Mouse (Mus musculus) cerebellum, adult 9-10 months (tissue): ENCODE results near the gene Ankrd34a.
"Not testable (repeated sequence)": the region's sequence is repeated elsewhere in the genome, so short reads cannot be mapped to it uniquely, and the experiment has no call there.

Experiments used
- DNase-seq: peaks from one replicate; pipeline ENCODE4 v3.0.0; 2022

The Ankrd34a gene

DNA sequence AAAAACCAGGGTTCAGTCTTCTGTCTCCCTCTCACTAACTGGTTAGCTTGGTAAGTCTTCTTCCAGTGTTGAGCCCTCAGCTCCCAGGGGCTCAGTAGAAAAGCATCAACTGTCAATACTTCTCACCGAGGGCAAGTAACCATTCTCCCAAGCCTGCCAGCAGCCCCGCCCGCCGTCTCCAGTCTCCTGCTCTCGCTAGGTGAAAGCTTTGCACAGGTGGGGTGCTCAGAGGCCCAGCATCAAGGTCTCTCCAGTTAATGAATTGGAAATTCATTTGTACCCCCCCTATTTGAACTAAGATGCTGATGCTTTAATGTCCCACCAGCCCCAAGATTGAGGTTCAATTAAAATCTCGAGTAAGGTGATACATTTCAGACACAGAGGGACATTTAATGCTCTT is 15.3 kb upstream of the Ankrd34a start:
- no peak for DNase-seq

DNA sequence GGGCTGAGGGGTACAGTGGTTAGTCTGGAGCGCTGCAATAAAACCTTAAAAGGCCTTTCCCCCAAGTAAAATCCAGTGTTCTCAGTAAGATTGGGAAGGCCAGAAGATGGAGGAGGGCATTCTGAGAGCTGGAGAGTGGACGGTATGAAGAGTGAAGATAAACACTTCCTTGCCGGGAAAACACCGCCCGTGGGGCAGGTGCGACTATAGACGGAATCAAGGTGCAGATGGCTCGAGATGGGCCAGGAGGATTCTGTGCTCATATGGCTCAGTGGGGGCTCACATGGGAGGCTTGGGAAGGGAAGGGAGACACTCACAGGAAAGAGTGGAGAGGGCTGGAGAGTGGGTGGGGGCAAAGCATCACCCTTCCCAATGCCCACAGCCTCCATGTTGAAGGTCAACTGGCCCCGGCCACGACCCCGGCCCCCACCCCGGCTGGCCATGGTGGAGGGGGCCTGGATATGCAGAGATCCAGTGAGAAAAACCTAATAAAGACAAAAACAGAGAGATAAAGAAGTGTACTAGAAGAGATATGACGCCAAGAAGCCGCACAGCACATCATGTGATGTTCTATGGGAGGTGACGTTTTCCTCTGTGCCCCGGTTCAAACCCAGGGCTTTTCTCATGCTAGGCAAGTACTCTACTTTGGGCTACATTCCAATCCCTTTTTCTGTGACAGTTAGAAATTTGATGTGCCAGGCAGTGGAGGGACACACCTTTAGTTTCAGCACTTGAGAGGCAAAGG is 14.5 kb upstream of the Ankrd34a start:
- DNase-seq = no peak

DNA sequence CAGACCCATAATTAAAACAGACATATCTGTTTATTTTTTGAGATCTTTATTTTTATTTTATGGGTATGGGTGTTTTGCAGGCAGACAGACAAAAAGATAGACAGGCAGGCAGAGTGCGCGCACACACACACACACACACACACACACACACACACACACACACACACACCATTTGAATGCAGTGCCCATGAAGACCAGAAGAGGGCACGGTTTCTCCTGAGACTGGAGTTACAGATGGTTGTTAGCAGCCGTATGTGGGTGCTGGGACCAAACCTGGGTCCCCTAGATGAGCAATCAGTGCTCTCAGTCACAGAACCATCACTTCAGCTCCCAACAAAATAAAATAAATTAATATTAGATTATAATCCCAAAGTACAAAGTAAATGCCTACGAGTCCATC is 13.1 kb upstream of the Ankrd34a start:
- no peak for DNase-seq

DNA sequence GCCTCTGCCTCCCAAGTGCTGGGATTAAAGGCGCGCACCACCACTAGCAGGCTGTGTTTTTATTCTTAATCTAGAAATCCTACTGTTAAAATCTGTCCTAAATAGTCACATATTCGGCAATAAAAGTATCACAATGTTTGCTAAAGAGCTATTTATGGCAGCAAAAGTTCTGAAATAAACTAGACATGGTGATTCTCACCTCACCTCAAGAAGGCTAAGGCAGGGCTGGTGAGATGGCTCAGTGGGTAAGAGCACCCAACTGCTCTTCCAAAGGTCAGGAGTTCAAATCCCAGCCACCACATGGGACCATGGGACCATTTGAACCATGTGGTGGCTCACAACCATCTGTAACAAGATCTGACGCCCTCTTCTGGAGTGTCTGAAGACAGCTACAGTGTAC is 5.8 kb upstream of the Ankrd34a start:
- no peak for DNase-seq

DNA sequence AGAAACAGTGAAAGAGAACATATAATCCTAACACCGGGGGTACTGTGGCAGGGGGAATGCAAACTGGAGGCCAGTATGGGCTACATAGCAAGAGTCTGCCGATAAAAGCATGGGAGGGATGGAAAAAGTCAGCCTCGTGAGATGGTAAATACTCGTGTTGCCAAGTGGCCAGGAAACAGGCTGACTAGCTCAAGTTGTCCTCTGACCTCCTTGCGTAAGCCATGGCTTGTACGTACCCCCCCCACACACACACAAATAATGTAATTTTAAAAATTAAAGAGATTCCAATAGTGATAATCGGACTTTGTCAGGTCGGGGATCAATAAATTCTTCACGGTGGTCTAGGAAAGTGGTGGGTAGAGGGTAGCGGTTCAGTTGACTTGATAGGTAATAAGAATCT is 3.1 kb upstream of the Ankrd34a start:
- DNase-seq = no peak

DNA sequence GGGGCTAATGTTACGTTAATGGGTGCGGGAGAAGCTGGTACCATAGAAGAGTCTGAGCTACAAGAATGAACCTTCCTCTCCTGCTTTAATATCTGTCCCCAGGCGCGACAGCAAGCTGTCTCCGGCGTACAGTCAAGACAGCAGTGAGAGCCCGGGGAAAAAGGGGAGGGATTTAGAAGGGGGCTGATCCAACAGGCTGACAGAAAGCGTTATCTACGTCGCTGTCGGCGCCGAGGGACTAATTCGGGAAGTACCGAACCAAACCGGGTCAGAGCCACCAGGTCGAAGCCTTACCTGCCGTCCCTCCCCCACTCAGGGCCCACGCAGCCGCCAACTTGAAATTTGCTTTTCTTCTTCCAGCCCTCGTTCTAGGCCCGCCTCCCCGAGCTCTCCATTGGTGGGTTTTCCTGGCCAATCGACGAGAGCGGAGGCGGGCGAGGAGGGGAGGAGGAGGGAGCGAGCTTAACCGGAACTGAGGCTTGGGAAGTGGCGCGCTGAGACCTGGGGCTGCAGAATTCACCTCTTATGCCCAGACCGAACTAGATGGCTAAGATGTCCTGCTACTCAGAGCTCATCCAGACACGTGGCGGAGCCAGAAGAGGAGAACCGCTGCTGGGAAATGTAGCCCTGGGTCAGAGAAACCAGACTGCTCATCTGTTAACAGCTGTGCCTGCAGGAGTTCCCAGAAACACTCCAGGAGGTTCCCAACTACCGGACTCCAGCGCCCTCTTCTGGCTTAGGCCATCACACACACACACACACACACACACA is 2.5 kb upstream of the Ankrd34a start, which contains the start of gene Polr3gl:
TSS of gene Polr3gl (minus strand) at position 392 of the 771 bp plus-strand sequence.
- DNase-seq = peak; percentile 97

DNA sequence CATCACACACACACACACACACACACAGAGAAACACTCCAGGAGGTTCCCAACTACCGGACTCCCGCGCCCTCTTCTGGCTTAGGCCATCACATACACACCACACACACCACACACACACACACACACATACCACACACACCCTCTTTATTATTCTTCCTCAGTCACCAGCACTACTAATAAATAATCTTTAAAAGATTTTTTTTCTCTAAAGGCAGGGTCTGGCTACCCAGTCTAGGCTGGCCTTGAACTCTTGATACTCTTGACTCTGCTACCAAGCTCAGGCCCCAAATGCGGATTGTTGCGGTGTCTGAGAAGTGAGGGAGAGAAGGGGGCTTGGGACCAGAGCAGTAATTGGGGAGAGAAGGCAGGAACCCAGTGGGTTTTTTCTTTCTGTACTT is 1.6 kb upstream of the Ankrd34a start:
- DNase-seq = peak; percentile 58

DNA sequence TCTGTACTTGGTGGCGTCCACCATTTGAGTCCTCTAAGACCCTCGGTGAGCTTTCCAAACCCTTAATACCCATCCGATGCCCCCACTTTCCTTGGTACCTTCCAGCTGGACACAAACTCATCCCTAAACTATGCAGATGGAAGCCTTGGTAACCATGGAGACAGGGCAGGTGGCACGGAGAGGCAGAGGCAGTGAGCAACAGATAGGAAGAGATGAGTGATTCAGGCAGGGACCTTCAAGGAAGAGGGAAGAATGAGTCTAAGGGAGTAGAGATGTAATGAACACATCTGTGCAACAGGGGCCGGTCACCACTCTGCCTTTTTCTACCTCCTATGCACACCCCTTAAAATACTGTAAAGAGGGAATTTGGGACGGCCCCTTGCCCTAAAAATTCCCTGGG is 775 bp upstream of the Ankrd34a start:
- peak; percentile 78 for DNase-seq

DNA sequence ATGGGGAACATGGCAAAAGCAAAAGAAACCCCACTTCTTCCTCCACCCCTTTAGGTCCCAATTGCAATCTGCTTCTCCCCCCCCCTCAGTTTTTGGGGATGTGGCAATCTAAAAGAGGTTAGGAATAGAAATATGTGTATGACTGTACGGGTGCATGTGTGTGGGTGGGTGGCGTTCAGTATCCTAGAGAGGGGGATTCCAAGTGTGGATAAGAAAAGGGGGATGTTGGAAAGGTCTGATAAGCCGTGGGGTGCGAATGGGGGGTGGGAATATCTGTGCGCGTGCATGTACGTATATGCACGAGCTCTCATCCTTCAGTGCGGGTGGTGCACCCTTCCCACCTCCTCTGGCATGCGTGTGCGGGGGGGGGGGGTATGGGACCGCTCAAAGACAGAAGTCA is 419 bp downstream of the Ankrd34a start:
- DNase-seq = peak; percentile 74

DNA sequence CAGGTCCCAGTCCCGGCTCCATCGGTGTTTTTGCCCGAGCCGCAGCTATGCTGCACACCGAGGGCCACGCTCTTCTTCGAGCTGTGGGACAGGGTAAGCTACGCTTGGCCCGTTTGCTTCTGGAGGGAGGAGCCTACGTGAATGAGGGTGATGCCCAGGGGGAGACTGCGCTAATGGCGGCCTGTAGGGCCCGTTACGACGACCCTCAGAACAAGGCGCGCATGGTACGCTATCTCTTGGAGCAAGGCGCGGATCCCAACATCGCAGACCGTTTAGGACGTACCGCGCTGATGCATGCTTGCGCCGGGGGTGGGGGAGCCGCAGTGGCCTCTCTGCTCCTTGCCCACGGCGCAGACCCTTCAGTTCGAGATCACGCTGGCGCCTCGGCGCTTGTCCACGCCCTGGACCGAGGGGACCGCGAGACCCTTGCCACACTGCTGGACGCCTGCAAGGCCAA is 1.0 kb downstream of the Ankrd34a start:
- DNase-seq = peak; percentile 72

DNA sequence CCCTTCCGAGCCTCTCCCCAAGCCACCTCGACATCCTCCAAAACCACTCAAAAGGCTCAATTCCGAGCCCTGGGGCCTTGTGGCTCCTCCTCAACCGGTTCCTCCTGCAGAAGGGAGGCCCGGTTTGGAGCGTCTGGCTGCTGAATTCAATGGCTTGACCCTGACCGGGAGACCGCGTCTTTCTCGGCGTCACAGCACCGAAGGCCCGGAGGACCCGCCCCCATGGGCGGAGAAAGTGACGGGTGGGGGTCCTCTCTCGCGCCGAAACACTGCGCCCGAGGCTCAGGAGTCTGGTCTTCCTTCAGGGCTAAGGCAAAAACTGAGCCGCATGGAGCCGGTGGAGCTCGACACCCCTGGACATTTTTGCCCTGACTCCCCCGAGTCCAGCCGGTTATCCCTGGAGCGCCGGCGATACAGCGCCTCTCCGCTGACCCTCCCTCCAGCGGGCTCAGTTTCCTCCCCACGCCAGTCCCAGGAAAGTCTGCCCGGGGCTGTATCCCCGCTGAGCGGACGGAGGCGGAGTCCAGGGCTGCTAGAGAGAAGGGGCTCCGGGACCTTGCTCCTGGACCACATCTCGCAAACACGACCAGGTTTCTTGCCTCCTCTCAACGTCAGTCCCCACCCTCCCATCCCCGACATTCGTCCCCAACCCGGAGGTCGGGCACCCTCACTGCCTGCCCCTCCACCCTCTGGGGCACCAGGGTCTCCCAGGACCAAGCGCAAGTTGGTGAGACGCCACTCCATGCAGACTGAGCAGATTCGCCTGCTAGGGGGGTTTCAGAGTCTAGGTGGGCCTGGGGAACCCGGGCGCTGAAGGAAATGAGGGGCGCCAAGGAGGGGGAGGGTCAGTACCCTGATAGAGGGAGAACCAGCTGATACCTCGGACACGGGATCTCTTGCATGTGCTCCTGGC is 2.0 kb downstream of the Ankrd34a start:
- peak; percentile 56 for DNase-seq

DNA sequence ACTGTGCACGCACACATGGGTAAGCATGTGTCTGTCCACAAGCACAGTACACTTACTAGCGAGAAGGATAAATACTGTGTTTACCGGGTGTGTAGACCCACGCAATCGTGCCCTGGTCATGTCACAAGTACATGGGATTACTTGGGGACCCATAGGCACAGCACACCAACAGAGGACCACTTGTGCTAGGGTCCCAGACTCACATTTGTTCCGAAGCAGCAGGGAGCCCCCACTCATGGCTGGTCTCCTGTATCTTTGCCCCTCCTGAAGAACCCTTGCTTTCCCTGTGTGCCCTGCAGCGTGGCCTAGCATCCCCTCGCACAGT is 2.6 kb downstream of the Ankrd34a start:
- no peak for DNase-seq

DNA sequence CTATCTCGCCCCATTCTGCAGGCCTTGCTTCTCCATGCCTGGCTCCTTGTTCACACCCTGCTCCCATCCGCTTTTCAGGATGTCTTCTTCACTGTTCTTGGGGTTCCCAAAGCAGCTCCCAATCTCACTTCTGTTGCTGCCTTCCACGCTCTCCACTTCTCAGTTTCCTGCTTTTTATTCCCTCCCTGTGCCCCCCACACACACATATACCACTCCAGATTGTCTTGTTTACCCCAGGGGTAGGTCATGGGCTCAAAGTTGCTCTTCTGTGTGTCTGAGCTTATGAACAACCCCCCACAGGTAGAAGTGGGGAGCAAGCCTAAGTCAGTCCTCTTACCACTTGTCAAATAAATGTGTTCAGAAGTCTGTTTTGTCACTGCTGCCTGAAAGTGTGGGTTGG is 3.0 kb downstream of the Ankrd34a start:
- DNase-seq = no peak

DNA sequence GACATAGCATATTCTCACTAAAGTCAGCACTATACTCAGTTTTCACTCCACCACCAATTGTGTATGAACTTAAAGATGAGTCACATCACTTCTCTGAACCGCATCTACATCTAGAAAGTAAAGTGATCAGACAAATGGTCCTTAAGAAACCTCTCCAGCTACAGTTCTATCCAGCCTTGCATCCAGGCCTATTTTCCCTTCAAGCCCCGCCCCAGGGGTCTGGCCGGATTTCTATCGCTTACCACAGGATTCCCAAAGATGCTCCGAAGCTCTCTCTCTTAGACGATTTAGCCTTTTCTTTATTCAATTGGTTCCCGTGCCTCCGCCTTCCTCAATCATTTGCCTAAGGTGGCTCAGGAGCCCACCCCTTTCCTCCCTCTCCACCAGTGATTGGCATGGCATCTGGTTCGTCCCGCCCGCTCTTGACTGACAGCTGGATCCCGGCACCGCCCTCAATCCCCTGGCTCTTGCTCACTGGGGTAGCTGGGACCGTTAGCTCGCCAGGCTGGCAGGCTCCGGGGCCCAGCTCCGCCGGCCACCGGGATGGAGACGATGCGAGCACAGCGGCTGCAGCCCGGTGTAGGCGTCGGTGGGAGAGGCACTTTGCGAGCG is 4.3 kb downstream of the Ankrd34a start, which contains the start of gene Lix1l:
TSS of gene Lix1l (plus strand) at position 511 of the 612 bp plus-strand sequence.
- DNase-seq = peak; percentile 95

DNA sequence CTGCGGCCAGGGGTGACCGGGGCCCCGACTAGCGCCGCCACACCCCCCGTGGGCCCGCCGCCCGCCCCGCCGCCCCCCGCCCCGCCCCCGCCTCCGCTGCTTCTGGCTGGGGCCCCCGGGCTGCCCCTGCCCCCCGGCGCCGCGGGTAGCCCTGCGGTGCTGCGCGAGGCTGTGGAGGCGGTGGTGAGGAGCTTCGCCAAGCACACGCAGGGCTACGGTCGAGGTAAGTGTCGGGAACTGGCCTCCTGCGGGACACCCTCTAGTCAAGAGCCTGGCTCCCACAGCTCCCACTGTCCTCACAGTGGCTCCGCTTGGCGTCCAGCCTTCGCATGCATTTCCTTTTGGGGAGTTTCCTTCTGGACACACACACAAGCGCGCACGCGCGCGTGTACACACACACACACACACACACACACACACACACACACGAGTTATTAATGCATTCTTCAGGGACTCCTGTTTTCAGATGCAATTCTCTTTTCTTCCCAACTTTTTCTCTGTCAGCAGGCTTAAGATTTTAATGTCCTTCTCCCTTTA is 4.9 kb downstream of the Ankrd34a start:
- DNase-seq = peak; percentile 81

DNA sequence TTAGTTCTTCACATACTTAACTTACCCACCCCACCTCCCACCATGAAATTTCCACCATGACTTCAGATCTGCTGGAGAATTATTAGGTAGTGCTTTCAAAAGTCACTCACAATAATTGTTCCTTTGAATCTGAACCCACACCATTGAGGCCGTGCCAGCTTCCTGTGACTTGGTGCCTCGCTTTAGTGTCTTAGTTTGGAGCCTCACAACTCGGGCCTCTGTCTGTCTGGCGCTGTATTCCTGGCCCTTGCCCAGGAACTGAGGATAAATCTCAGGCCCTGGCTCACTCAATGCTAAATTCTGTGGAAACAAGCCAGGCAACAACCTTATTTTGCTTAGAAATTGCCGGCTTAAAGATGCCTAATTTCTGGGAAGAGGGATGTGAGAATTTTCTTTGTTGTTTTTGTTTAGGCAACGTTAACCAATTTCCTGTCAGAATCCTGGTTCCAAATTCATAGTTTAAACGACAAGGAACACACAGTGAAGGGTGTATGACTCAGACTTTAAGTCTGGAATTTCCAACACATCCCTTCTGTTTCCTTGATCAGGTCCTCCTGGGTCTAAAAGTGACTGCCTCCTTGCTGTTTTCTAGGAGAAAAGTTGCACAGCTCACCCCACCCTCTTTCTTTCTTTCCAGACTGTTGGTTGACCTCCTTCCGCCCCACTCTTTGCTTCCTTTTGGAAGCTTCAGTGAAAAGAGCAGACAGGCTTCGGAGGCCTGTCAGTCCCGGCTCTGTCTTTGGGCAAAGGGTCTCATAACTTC is 5.7 kb downstream of the Ankrd34a start:
- peak; percentile 64 for DNase-seq

DNA sequence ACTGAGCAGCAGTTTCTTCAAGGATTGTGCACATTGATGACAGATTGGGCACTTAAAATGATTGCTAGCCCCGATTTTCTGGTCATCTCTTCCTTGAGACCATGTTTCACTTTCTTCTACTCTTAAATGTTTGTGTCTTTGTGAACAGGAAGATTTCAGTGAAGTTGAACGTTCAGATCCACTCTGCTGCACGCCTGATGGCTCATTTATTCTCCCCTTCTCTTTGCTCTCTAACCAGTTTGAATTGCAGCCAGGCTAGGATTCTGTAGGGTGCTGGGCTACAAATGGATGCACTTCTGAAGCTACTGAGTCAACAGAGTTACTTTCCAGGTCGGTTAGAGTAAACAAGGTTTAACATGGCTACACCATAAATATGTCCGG is 6.3 kb downstream of the Ankrd34a start:
- DNase-seq = no peak

DNA sequence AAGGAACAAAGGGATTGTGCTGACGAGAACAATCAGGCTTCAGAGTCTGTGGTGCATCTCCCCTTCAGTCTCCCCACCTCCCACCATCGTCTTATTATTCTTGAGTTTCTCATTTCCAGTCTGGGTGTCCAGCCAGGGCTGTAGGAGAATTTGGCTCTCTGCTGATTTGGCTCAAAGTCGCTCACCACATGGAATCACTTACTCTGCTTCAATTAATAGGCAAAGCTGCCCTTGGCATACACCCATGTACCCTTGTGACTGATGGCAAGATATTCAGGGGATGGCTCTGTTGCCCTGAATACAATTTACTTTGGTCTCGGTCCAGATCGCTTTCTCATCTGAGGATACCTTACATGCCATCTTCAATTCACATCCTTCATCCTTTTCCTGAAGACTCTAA is 6.9 kb downstream of the Ankrd34a start:
- peak; percentile 80 for DNase-seq

DNA sequence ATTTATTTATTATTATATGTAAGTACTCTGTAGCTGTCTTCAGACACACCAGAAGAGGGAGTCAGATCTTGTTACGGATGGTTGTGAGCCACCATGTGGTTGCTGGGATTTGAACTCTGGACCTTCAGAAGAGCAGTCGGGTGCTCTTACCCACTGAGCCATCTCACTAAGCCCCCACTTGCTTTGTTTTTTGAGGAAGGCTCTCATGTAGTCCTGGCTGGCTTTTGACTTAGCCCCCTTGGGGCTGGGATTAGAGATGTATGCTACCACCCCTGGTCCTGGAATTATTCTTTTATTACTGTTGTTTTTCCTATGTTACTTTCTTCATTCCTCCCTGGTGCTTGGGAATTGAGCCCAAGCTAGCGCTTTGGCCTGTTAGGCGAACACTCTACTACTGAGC is 9.6 kb downstream of the Ankrd34a start:
- DNase-seq = not testable (repeated sequence)

DNA sequence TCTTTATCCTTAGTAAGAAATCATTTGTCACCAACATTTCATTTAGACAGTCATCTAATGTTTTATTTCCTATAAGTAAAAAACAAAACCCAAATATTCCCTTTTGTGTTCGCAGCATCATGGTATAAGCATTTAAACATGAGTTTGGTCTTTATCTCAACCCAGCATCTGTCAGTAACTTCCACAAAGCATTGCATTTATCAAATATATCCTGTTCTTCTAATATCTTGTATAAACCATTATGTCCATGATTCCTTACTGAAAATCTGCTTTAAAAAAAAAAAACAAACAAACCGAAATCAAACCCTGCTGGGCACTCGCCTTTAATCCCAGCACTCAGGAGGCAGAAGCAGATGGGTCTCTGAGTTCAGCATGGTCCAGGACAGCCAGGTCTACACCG is 10.2 kb downstream of the Ankrd34a start:
- DNase-seq = no peak

DNA sequence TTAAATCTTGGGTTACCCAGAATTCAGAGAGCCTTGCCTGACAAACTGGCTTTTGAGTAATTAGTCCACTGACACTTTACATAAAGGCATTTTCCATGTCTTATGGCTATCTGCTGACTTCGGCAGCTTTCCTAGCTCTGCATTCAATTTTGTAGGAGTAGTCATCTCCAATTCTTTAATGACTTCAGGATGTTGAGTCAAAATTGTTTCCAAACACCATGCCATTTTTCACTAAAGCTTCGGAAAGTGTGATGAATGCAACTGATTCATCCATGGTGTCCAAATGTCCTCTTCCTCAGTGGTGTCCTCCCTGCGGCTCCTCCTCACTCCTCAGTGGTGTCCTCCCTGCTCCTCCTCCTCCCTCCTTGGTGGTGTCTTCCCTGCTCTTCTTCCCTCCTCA is 21.5 kb downstream of the Ankrd34a start:
- no peak for DNase-seq

DNA sequence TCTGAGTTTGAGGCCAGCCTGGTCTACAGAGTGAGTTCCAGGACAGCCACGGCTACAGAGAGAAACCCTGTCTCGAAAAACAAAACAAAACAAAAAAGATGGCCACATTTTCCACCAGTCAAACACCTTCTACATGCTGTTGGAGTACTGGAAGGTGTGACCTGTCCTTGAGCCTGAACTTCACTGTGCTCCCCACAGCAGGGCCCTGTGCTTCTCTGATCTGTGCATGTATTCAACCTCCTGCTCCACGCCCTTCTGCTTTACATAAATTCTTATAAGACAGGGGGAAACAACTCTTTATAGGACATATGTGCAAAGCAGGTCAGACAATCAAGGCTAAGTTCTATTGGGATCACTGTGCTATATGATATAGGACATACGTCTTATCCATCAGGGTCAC is 26.8 kb downstream of the Ankrd34a start:
- DNase-seq = no peak
